Mouse (Mus musculus) left cerebral cortex, adult 6 months (tissue): ENCODE results near the gene D6Wsu163e. TPM values are rescaled to one million over a fixed set of nuclear protein-coding genes. Genes with fewer than 3 reads are reported as not detected.

Experiments
- long read RNA-seq, 2 experiments: library from polyadenylated mRNA; unstranded; transcript quantifications; one replicate each; pipeline ENCODE4 v2.0.0; 2019 to 2020
- polyA plus RNA-seq: library from polyadenylated mRNA; unstranded; fragments of <200 nt; fragmentation: Nextera tagmentation; gene quantifications from 2 replicates; pipeline ENCODE4 v1.2.3, GENCODE M21; 2021

D6Wsu163e gene
- 21.9 TPM in 2 replicates for polyA plus RNA-seq
- long read RNA-seq, experiment 1, transcript D6Wsu163e-201 (14 exons, 2,501 nt): major isoform, 147 of 170 reads
- long read RNA-seq, experiment 1, partial matches to known transcripts: 9 of 170 reads
- long read RNA-seq, experiment 1, other reads (novel, unspliced or antisense): 14 of 170 reads
- long read RNA-seq, experiment 2, transcript D6Wsu163e-201 (14 exons, 2,501 nt): major isoform, 18 of 28 reads
- long read RNA-seq, experiment 2, partial matches to known transcripts: 6 of 28 reads
- long read RNA-seq, experiment 2, other reads (novel, unspliced or antisense): 3 of 28 reads

DNA sequence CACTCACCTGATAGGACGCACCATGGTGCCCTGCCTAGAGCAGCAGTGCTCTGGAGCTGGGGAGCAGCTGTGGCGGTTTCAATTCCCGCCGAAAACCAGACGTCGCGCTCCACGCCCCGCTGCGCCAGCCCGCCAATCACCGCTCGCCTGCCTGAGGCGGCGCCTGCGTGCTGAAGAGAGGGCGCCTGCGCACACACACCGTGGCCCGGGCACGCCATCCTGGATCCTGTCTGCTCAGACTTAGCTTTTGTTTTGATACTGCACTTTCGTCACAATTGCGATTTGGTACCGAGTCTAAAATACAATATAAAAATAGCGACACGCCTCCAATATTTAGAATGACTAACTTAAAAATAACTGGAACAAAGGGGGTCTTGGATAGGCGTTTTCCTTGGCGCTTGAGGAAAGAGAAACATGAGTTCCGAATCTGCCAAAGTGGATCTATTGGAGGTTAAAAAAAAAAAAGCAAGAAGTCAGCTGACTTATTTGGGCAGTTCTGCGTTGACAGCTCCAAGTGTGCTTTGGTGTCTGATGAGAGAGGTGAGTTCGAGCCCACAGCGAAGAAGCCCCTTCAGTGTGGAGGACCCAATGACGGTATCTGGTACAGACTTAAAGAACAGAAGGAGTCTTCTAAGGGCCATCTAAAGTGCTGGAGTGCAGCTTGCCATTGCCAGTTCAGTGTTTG is at the start of gene D6Wsu163e, which contains the start of gene Rad51ap1:
Gene D6Wsu163e (plus strand): TSS at position 476 of the 685 bp plus-strand sequence.
Gene Rad51ap1 (minus strand): TSS at position 101 of the 685 bp plus-strand sequence.

DNA sequence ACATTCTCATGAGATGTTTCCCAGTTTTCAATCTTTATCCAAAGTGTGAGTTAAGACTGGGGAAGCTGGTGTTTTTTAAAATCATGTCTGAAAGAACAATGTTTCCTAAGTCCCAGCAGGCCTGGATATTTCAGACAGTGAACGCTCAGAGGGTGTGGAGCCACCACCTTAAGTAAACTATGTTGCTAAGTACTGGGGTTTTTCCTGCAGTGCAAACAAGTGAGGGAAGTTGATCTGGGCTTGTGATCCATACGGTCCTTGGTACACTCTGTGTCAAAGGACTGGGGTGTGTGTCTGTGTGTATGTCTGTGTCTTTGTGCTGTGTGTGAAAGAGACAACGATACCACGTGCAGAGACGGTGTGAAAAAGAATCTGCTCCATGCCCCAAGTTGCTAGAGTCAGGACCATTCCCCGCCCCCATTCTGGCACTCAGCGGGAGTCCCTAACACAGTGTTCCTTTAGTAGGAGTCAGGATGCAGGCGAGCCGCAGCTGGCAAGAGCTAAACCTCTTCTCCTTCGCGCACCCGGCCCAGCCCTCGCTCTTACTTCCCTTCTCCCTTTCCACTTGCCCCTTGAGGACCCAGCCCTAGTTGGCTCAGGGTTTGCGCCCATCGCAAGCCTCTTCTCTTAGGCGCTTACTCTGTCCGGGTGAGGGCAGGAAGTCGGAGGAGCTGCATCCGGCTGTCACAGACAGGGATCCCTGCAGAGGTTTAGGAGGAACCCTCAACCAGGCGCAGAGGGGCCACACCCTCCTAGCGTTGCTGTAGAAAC is 18.5 kb upstream of the D6Wsu163e start, which contains the start of gene Dyrk4:
Gene Dyrk4 (minus strand): TSS at position 729 of the 771 bp plus-strand sequence.

GRCm38 (mm10) chr6:127014906-127015770 is 75.4 kb downstream of the D6Wsu163e start, which contains the start of gene Fgf6:
Gene Fgf6, plus strand, starts transcription at chr6:127015586.

Other genes starting within 250 kb of the D6Wsu163e start
- 18.5 and 23.0 TPM in 2 replicates for gene Kcna6, start 199.3 kb upstream of the D6Wsu163e start, polyA plus RNA-seq
- gene Ndufa9, start 90.8 kb upstream of the D6Wsu163e start, polyA plus RNA-seq: 155 and 206 TPM in 2 replicates
- gene Akap3, start 86.9 kb upstream of the D6Wsu163e start, polyA plus RNA-seq: 0.06 TPM in 1 of 2 replicates, not detected in the other
- 0.10 and 0.15 TPM in 2 replicates for gene Dyrk4, start 18.1 kb upstream of the D6Wsu163e start, polyA plus RNA-seq
- 1.4 and 2.3 TPM in 2 replicates for gene Rad51ap1, start 375 bp upstream of the D6Wsu163e start, polyA plus RNA-seq
- gene Fgf6, start 75.6 kb downstream of the D6Wsu163e start, polyA plus RNA-seq: not detected in 2 replicates
- gene Fgf23, start 132.9 kb downstream of the D6Wsu163e start, polyA plus RNA-seq: not detected in 2 replicates
- 10.4 and 12.4 TPM in 2 replicates for gene Tigar, start 169.6 kb downstream of the D6Wsu163e start, polyA plus RNA-seq
- gene Ccnd2, start 212.2 kb downstream of the D6Wsu163e start, polyA plus RNA-seq: 36.7 and 37.9 TPM in 2 replicates